Mouse (Mus musculus): Measurements from ENCODE around the gene 2010300C02Rik.

- TF ChIP-seq CTCF (IDR thresholded peaks at IDR 0.05; ENCODE audit: extremely low read depth, insufficient read depth, low read length): no peak
- no peak for TF ChIP-seq POLR2A (IDR thresholded peaks at IDR 0.05; ENCODE audit: extremely low read depth, insufficient read depth, low read length)
Observed at GRCm38 (mm10) chr1:37671316-37671715, 48.6 kb downstream of the 2010300C02Rik start.
